Mouse (Mus musculus) embryonic fibroblast, embryonic 13.5 days (primary cell): ENCODE measurements around the gene Taf6.

Experiments
- CTCF ChIP-seq: IDR thresholded peaks from 2 replicates; pipeline ENCODE4 v1.5.1; 2011; ENCODE audit warnings: mild to moderate bottlenecking, control low read depth, low read length, moderate library complexity, borderline replicate concordance; ENCODE audit not compliant: insufficient read depth
- POLR2A ChIP-seq: IDR thresholded peaks from 2 replicates; pipeline ENCODE4 v1.6.1; 2011; ENCODE audit warnings: low read depth, mild to moderate bottlenecking, control low read depth, low read length, moderate library complexity

DNA sequence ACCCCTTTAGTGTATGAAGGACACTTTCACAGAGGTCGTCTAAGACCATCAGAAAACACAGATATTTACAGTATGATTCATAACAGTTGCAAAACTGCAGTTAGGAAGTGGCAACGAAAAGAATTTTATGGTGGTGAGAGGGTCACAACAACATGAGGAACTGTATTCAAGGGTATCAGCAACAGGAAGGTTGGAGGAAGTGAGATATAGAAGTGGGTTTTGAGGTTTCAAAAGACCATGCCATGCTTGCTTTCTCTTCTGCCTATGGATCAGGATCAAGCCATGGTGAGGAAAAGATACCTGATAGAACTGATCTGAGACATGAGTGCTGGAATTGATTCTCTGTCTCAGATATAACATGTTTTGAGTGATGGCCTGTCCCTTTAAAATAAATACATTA is 40.1 kb upstream of the Taf6 start:
- TF ChIP-seq CTCF (no peak), POLR2A (no peak)
